Mouse (Mus musculus) macrophage (primary cell): ENCODE data around the gene Krba1. TPM values are rescaled to one million over a fixed set of nuclear protein-coding genes. Genes with fewer than 3 reads are reported as not detected.
A peak's percentile ranks its signal among the peaks of the same experiment; 100 is the strongest.

Source experiments
- H3K27ac ChIP-seq: fragments of 350-480 bp; formaldehyde crosslinking; 2 replicates; pipeline ENCODE4 v1.9.0; 2021
- H3K36me3 ChIP-seq: fragments of 350-480 bp; formaldehyde crosslinking; 2 replicates; pipeline ENCODE4 v1.9.0; 2021; ENCODE audit errors: inconsistent target
- H3K4me3 ChIP-seq: fragments of 350-480 bp; formaldehyde crosslinking; 2 replicates; pipeline ENCODE4 v1.9.0; 2021; ENCODE audit errors: inconsistent target
- H3K79me2 ChIP-seq: fragments of 350-480 bp; formaldehyde crosslinking; 2 replicates; pipeline ENCODE4 v1.9.0; 2021; ENCODE audit errors: inconsistent target
- WGBS: methylation state at CpG from one replicate; pipeline ENCODE4 v1.1.7; 2026; ENCODE audit warnings: inconsistent platforms; ENCODE audit not compliant: missing documents; 5-methylcytosine and 5-hydroxymethylcytosine counted together
- polyA plus RNA-seq: library from polyadenylated mRNA; stranded (reverse); fragments of 250-400 nt; gene quantifications from 3 replicates; pipeline ENCODE4 v1.2.4, GENCODE M21; 2018; ENCODE audit warnings: inconsistent platforms

Gene Krba1
- polyA plus RNA-seq, 1 experiment from 2014 or later, result 0.22 TPM

- no peaks in the 10 kb centered on the region for H3K79me2 ChIP-seq
- H3K27ac ChIP-seq, result no peak overlapping the region
- WGBS, result 86% methylated on average over 5 of the region's 5 CpGs
- peaks cover 20% of the 10 kb centered on the region; the same call in 1 of the 2 replicates for H3K36me3 ChIP-seq
- no peak overlapping the region for H3K4me3 ChIP-seq
Observed at GRCm38 (mm10) chr6:48435706-48436349, 40.4 kb downstream of the Krba1 start.

GRCm38 (mm10) chr6:48437679-48438376 lies 42.4 kb downstream of the Krba1 start:
- over 99% methylated on average over 31 of the region's 35 CpGs for WGBS
- H3K4me3 ChIP-seq, result no peak overlapping the region
- no peaks in the 10 kb centered on the region for H3K79me2 ChIP-seq
- no peak overlapping the region for H3K27ac ChIP-seq
- H3K36me3 ChIP-seq, result peaks cover 40% of the 10 kb centered on the region

GRCm38 (mm10) chr6:48438475-48439125 lies 43.2 kb downstream of the Krba1 start:
- H3K4me3 ChIP-seq, result no peak overlapping the region

GRCm38 (mm10) chr6:48439654-48440053 lies 44.3 kb downstream of the Krba1 start:
- H3K4me3 ChIP-seq, result no peak overlapping the region
- H3K27ac ChIP-seq, result no peak overlapping the region
- H3K79me2 ChIP-seq, result no peaks in the 10 kb centered on the region; the same call in 1 of the 2 replicates
- H3K36me3 ChIP-seq, result peaks cover 40% of the 10 kb centered on the region

More at GRCm38 (mm10) chr6:48438475-48439125, 43.2 kb downstream of the Krba1 start:
- WGBS, result 97% methylated on average over 51 of the region's 55 CpGs
- Histone ChIP-seq H3K79me2 (no peaks in the 10 kb centered on the region; the same call in 1 of the 2 replicates), H3K36me3 (peaks cover 40% of the 10 kb centered on the region), H3K27ac (no peak overlapping the region)

DNA sequence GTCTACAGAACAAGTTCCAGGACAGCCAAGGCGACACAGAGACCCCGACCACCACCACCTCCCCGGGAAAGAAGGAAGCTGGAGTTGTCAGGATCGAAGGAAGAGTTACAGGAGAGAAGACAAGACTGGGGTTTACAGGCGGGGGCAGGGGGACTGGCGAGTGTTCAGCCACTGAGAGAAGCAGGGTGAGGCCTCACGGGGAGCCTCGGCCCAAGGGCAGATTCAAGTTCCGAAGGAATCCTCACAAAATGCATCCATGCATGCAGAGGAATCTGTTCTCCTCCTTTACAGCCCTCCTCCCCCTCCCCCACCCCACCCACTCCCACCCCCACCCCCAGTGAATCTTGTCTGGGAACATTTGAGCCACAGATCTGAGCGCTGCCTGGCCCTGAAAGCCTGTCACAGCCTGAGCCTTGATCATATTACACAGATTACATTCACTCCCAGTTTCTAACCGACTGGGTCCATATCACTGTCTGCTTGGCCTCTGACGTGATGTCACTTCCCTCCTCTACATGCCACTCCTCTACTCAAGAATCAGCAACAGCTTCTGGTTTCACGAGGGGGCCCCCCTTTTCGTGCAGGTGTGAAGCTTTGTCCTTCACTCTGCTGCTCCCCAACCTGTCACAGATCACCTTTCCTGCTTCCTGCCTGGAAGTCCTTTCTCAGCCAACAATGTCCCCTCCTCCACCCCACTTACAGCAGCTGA lies 45.1 kb downstream of the Krba1 start:
- 78% methylated on average over 13 of the region's 14 CpGs for WGBS
- H3K4me3 ChIP-seq, result no peak overlapping the region
- H3K27ac ChIP-seq, result no peak overlapping the region
- H3K79me2 ChIP-seq, result no peaks in the 10 kb centered on the region; the same call in 1 of the 2 replicates
- peaks cover 40% of the 10 kb centered on the region for H3K36me3 ChIP-seq

DNA sequence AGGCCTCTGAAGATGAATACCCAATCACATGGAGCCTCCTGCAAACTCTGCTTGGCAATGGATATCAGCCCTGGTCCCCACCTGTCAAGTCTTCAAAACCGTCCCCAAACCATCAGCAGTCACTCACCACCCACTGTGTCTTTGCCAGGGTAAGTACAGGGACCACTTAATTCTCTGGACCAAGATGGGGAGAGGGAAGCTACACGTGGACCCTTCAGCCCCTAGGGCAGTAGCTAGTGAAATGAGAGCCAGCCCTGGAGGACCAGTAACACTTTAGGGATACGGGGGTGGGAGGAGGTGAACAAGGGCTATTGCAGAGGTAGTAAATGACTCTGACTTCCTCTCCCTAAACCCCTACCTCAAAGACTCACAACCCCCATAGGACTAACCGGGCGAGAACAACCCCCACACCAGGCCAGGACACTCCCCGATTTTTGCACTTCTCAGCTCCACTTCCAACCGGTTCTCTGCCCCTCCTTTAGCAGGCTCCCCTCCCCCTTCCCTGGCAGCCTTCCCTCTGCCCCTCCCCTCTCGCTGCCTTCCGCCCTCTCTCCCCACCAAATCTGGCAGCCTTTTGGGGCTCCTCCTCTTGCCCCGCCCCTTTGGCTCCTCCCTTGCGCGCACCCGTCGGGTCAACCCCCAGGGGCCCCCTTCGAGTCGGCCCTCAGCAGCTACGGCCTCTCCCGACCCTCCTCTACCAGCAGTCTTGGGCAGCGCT lies 48.4 kb downstream of the Krba1 start:
- Histone ChIP-seq H3K27ac (peak overlapping the region; percentile 48), H3K36me3 (peaks cover 37% of the 10 kb centered on the region), H3K79me2 (no peaks in the 10 kb centered on the region; the same call in 1 of the 2 replicates), H3K4me3 (peak overlapping the region; percentile 70)
- 11% methylated on average over 17 of the region's 19 CpGs for WGBS

- WGBS, result 0% methylated on average over 18 of the region's 34 CpGs
- Histone ChIP-seq H3K36me3 (peaks cover 31% of the 10 kb centered on the region), H3K4me3 (peak overlapping the region; percentile 70), H3K79me2 (no peaks in the 10 kb centered on the region; the same call in 1 of the 2 replicates), H3K27ac (peak overlapping the region; percentile 82)
Observed at GRCm38 (mm10) chr6:48444310-48445180, 49.2 kb downstream of the Krba1 start.

GRCm38 (mm10) chr6:48445181-48446101 lies 50.1 kb downstream of the Krba1 start, which contains the start of gene Zfp467:
Gene Zfp467 (minus strand): TSS chr6:48445825.
- peak within 1 kb of the TSS; percentile 70 for H3K4me3 ChIP-seq
- H3K27ac ChIP-seq, result peak within 1 kb of the TSS; percentile 82
- WGBS, result 2% methylated on average over 64 of the region's 65 CpGs
- H3K79me2 ChIP-seq, result no peaks in the 10 kb centered on the region; the same call in 1 of the 2 replicates
- peaks cover 23% of the 10 kb centered on the region for H3K36me3 ChIP-seq

- peaks cover 16% of the 10 kb centered on the region for H3K36me3 ChIP-seq
- peak overlapping the region; percentile 70; the same call in 1 of the 2 replicates for H3K4me3 ChIP-seq
- no peak overlapping the region for H3K27ac ChIP-seq
- no peaks in the 10 kb centered on the region; the same call in 1 of the 2 replicates for H3K79me2 ChIP-seq
- 61% methylated on average over 3 of the region's 3 CpGs for WGBS
Observed at GRCm38 (mm10) chr6:48446256-48446655, 50.9 kb downstream of the Krba1 start.

DNA sequence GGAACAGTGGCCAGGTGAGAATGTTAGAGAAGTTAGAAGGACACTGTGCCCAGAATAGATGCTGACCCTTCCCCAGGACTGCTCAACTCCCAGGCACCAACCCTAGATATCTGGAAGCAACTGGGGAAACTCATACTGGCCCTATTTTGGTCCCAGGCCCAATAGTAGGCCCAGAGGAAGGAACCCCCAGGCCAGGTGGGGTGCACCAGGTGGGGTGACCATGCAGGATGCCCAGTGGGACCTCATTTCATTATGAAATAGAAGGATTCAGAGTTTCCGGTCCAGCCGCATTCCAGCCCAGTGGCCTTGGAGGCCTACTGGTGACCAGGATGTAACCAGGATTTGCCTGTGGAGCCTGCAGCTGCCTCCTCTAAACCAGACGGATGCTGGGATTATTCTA lies 51.5 kb downstream of the Krba1 start:
- 100% methylated on average over 3 of the region's 3 CpGs for WGBS
- Histone ChIP-seq H3K79me2 (no peaks in the 10 kb centered on the region; the same call in 1 of the 2 replicates), H3K36me3 (peaks cover 9% of the 10 kb centered on the region), H3K27ac (no peak overlapping the region), H3K4me3 (no peak overlapping the region)

DNA sequence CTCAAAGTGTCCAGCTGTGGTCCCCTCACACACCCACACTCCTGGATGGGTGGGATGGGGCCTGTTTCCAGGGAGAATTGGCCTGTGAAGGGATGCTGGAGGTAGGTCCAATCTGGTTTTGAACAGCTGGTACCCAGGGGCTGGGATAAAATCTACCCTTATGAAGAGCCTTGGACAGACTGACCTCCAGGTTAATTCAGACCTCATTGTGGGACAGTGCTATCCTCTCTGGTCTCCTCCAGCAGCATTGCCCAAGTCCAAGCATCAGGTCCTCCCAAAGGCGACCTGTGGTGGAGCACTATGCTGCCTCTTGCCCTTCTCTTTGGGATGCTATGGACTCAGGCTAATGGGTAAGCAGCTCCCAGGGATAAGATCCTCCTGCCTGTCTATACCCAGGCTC lies 52.5 kb downstream of the Krba1 start, which contains the start of gene Sspo:
Gene Sspo (plus strand): TSS at position 301 of the 400 bp plus-strand sequence.
- 89% methylated on average over 1 of the region's 1 CpGs for WGBS
- Histone ChIP-seq H3K36me3 (no peaks in the 10 kb centered on the region), H3K4me3 (no peak within 1 kb of the TSS), H3K79me2 (no peaks in the 10 kb centered on the region; the same call in 1 of the 2 replicates), H3K27ac (no peak within 1 kb of the TSS)

DNA sequence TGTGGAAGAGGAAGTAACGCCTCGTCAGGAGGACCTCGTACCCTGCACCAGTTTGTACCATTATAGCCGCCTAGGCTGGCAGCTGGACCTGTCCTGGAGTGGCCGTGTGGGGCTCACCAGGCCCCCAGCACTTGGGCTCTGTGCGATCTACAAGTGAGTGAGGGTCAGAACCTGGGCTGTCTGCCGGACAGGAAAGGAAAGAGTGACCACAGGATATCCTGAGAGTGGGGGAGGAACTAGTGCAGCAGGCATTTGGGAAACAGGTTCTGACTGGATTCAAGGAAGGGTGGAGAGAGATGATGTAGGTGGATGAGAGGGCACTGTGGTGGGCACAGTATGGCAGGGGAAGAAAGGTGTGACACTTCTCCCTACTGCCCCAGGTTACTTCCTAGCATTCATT lies 53.1 kb downstream of the Krba1 start:
- H3K4me3 ChIP-seq, result no peak overlapping the region
- no peaks in the 10 kb centered on the region; the same call in 1 of the 2 replicates for H3K79me2 ChIP-seq
- 63% methylated on average over 7 of the region's 7 CpGs for WGBS
- no peaks in the 10 kb centered on the region for H3K36me3 ChIP-seq
- H3K27ac ChIP-seq, result no peak overlapping the region
